Mouse (Mus musculus): ENCODE data around the gene S1pr5.

DNA sequence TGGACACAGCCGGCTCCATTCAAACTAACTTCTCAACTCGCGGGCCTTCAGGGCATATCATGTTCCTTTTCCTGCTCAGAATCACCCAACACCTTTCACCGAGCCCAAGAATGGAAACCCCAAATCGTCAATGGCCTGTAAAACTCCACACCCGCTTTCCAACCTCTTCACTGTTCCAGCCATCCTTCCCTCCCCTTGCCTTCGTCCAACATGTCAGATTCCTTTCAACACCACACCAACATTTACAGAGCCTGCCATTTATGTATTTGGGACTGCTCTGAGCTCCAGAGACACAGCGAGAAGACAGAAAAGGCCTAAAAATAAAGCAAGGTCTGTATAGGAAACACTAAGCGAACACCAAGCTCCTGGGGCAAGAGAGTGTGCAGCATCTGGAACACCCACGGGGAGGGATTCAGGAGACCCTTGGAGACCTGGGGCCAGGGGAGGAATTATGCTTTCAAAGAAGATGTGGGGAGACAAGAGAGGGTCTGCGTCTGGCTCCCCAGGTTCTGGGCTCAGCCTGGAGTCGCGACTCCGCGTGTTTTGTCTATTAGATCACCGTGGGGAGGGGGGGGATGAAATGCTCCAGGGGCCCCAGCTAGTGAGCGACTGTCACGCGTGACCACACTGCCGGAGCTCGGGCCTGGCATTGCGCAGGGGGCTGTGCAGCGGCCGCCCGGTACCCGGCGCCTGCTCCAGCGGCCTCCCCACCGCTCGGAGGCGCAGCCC lies 10.1 kb downstream of the S1pr5 start:
- TF ChIP-seq POLR2A (IDR thresholded peaks at IDR 0.05; ENCODE audit: low read depth, low read length) (no peak), CTCF (conservative IDR thresholded peaks at IDR 0.05 in 1 of 2, IDR thresholded peaks at IDR 0.05 in 1 of 2; ENCODE audit: low read depth in 2 of 2, low read length in 2 of 2) (no peak), MYC (IDR thresholded peaks at IDR 0.05; ENCODE audit: low read depth, low read length) (no peak), MEF2A (IDR thresholded peaks at IDR 0.05; ENCODE audit: borderline replicate concordance, low read depth, low read length) (no peak), SMC3 (IDR thresholded peaks at IDR 0.05; ENCODE audit: low read depth, low read length) (no peak), CHD1 (IDR thresholded peaks at IDR 0.05; ENCODE audit: low read depth, low read length) (no peak; the same call in 1 of the 2 replicates), TCF12 (IDR thresholded peaks at IDR 0.05; ENCODE audit: low read depth, low read length) (no peak), ZKSCAN1 (IDR thresholded peaks at IDR 0.05; ENCODE audit: borderline replicate concordance, low read depth, low read length) (no peak), USF1 (IDR thresholded peaks at IDR 0.05; ENCODE audit: low read depth, low read length) (no peak), ZNF384 (IDR thresholded peaks at IDR 0.05; ENCODE audit: low read depth, low read length) (no peak)

All from CH12.LX (cell line).